Mouse (Mus musculus): ENCODE measurements around the gene Casp7.
A peak's percentile ranks its signal among the peaks of the same experiment; 100 is the strongest.
"Not testable (repeated sequence)": the region's sequence is repeated elsewhere in the genome, so short reads cannot be mapped to it uniquely, and the experiment has no call there.

Gene Casp7

DNA sequence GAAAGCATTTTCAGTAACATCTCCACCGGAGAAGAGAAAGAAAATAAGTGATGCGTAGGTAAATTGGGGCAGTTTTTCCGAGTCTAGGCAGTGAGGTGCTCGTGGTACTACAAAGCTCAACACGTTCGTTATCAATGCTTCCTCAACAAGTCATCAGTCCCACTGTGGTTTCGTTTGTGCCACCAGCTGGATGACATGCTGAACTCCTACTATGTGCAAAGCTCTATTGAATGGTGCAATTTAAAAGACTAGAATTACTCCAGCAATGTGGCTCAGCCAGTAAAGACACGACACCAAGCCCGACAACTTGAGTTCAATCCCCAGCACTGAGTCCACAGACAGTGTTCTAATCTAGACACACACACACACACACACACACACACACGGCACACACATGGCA, 10.8 kb upstream of the Casp7 start:
- DNase-seq, result no peak

DNA sequence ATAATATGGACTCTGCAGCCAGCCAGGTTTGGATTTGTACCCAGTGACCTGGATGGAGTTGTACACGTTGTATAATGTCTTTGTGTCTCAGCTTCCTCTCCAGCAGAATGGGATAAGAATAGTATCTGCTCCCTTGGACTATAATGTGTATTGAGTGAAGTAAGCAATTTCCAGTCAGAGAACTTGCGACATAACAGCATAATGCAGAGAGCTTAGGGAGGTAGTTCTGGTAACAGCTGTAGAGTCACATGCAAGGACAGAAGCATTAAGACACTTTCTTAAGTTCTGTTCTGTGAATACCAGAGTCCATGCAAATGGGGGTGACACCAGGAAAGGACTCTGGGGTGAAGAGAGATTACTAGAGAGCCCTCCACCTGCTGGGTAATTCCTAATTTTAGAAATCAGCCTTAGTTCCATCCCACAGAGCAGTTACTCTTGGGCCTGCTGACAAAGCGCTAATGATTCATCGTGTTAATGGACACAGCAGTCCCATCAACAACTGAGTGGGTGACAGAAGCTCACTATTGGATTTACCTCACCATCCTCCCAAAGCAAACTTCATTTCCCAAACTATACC, 9.1 kb upstream of the Casp7 start:
- DNase-seq, result no peak

DNA sequence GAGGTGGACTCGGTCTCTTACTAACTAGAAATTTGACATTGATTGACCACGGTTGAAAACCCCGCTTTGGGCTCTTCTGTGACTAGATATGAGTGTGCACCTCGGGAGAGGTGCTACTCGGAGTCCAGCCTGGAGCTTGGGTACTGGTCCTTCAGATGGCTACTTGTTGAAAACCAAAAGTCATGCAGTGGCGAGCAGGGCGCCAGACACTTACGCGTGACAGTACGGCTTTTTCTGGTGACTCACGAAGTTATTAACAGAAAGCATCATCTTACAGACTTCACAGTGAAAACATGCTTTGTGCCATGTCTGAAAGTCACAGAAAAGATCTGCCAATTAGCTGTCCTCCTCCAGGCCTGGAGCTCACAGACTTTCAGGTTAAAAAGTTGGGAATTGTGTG, 7.8 kb upstream of the Casp7 start:
- DNase-seq, result no peak

DNA sequence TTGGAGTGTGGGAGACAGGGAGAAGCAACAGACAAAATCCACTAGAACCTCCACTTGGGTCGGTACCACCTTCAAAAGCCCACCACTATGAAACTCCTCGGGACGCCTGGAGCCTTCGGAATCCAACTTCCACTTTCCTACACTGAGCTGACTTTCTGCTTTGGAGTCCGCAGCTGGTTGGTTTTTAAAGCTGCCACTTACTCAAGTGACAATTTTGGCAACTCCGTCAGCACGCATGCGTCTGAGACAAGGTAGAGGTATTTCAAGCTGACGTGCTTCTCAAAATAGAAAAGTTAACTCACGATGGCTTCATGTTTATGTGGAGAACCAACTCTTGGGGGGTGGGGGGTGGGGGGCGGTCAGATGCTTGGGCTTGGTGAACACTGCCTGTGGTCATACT, 7.0 kb upstream of the Casp7 start, which contains the start of gene Nrap:
TSS of gene Nrap (minus strand) at position 159 of the 400 bp plus-strand sequence.
- no peak for DNase-seq

DNA sequence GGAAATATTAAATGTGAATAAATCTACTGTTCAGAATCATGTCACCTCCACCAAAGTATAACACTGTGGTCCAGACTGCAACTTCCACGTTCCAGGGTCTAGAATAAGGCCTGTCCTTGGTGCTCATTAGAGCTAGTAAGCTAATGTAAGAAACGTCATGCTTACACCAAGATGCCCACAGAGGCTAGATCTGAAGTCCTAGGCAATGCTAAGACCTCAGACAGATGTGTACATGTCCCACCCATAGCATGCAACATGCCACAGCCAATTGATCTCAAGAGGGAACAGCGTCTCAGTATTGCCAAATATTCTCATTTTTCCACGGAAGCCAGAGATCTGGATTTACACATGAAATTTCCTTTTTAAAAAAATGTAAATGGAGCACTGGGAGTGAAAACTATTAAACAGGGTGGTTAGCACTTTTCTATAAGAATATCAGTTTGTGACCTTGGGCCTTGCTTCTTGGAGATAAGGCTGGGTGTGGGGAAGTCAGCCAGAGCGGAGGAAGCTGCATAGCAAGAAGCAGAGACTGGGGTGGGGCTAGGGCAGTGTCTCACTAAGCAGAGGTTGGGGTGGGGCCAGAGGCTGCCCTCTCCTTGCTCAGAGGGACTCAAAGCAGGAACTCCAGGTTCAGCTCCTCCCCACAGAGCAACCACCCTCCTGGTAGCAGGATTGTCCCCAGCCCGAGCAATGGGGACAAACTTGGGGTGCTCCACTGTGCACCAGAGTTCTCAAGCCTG, 5.5 kb upstream of the Casp7 start:
- DNase-seq, result peak; percentile 47

DNA sequence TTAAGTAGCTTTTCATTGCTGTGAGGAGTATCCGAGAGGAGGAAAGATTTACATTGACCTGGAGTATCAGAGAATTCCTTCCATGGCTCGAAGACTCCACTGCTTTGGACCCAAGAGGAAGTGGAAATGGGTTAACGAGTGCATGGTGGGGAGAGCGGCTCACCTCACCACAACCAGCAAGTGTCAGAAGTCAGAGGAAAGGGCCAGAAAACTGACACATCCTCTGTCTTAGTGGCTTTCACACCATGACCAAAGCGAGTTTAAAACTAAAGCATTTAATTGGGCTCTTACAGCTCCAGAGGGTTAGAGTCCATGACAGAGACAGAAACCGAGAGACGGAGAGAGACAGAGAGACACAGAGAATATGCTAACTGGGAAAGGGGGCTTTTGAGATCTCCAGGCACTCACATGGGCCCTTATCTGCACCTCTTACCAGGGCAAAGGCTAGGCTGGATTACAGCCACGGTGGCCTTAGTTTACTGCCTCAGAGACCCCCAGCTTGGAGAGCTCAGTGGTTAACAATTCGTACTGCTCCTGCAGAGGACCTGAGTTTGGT, 3.5 kb upstream of the Casp7 start:
- no peak for DNase-seq

DNA sequence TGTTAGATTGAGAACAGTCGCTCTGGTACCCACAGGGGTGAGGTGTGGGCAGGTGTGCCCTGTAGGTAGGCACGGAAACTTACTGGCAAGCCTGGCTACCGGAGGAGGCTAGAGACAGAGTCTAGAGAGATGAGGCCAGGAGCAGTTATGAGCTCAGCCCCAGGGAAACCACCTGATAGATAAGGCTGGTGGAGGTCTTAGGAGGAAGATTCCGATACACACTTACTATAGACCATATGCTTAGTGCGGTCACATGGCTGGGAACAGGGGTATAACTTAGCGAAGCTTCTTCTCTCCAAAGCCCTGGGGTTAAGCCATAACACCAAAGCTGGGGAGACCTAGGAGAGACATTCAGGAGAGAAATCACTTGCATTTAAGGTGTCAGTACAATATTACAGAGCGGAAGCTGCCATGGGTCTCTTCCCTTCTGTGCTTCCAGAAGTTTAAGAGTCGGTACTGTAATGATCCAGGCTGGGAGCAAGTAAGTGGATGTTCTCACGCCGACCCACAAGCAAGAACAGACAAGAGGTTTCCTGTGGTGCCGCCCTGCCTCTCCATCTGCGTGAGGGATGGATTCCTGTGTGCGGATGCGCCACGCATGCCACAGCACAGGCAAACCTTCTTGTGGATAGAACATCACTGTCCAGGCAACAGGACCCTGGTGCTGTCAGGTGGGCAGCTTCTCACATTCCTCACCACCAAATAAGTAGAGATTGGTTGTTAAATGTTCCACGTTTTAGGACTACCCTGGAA, 1.6 kb upstream of the Casp7 start:
- no peak for DNase-seq

DNA sequence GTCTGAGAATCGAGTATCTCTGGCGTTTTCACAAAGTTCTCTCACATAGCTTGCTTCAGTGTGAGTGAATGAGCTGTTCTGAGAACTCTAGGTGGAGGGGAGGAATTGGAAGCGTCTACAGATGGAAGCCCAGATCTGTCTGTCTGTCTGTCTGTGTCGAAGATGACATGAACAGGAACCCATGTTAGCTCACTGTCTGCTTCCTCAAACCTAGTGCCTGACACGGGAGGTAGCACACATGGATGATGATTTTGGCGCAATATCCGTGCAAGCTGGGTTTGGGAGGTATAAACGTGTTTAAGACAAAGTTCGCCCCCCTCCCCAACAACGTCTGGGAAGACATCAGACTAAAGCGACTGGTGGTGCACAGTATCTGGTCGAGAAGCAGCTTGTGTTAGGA, 702 bp upstream of the Casp7 start:
- DNase-seq, result peak; percentile 23

DNA sequence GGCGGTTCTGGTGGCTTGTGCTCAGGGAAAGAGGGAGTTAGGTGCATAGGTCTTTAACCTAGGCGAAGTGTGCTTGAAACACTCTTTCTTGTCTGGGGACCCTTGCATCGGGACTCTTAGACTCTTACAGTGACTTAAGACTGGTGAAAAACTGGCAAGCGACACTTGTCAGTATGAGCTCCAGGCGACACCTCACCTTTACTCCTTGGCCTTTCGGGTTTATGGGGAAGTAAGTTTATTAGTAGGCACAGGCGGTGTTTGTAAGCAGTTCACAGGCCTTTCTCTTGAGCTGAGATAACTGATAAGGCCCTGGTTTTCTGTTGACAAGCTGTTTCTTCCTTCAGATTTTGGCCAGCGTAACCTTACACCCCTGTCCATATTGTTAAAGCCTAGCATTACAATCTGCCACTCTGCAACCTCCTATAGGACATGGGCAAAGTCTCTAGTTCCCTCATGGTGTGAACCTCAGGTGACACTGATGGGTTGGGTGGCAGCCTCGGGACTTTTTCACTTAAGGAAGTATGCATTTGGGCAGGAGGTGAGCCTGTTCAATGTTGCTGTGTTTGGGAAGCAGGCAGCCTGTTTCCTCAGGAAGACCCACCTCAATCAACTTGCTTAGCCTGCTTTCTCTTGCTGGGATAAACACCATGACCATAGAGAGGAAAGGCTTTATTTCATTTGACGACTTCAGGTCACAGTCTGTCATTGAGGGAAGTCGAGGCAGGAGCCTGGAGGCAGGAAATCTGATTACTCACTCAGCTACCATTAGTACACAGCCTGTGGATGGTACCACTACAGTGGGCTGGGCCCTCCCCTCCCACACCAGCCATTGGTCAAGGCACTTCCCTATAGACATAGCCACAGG, 966 bp downstream of the Casp7 start:
- no peak for DNase-seq

DNA sequence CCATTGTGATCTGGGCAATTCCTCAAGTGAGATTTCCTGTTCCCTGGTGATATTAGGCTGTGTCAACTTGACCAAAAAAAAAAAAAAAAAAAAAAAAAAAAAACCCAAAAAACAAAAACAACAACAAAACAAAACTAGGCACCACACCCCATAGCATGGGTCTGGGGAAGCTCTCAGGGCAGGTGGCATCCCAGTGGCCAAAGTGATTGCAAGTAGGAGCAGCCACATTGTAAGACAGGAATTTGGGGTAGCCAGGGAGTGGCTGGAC, 1.5 kb downstream of the Casp7 start:
- no peak for DNase-seq

DNA sequence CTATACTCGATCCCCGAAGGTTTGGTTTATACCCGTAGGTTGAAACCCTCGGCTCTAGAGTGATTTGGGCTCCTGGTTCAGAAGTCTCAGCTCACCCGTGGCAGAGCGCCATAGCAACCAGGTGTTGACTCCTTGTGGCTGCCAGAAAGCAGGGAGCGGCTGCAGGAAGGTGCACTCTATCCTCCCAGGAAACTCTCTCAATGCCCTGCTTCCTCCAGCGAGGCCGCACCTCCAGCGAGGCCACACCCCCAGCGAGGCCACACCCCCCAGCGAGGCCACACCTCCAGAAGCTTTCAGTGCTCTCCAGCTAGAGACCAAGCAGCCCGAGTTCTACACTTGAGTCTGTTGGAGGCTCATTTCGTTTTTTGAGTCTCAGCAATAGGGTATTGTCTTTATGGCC, 3.3 kb downstream of the Casp7 start:
- peak; percentile 80 for DNase-seq

DNA sequence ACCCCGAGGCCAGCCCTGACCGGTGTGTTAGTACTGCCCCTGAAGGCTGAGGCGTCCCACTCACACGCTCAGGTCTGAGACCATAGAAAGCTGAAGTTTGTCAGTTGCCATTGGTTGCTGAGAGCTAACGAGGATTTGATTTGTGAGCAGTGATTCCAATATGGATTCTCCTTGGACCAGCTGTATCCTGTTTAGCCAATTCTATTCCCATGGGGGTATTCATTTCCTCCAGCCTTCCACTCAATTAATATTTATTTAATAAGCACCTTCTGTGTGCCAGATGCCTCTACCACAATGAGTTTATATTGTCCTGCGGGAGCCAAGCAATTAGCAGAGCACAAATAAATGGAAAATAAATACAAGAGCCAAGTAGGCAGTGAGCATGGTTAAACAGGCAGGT, 4.9 kb downstream of the Casp7 start:
- no peak for DNase-seq

DNA sequence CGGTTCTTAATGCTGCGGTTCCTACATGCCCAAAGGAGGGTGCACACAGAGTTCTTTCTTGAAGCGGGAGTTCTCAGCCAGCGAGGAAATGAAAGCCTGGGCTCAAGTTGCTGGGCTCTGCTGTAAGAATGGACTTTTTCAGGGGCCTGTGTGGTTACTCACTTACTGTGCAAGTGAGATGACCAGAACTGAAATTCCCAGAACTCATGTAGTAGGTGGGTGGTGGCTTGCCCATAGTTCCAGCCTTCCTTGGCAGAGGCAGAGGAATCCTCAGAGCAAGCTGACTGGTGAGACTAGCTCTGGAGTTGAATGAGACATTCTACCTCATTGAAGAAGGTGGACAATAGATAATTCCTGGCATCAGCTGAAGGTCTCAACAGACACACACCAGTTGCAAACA, 8.9 kb downstream of the Casp7 start:
- no peak for DNase-seq

DNA sequence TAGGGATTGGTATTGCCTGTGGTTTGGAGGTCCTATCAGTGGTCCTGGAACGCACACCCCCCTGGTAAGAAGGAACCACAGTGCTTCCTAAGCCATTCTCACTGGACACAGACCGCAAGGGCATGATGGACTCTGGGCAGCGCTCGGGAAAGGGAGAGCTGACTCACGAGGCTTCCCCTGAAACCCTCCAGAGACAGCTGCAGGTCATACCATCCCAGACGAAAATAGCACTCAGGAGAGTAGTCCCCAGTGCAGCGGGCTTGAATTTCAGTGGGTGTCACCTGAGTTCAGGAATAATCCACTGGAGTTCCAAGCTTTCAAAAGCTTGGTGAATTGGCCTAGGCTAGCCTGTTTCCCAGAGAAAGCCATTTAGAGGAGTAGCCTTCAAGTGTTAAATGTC, 9.7 kb downstream of the Casp7 start:
- no peak for DNase-seq

DNA sequence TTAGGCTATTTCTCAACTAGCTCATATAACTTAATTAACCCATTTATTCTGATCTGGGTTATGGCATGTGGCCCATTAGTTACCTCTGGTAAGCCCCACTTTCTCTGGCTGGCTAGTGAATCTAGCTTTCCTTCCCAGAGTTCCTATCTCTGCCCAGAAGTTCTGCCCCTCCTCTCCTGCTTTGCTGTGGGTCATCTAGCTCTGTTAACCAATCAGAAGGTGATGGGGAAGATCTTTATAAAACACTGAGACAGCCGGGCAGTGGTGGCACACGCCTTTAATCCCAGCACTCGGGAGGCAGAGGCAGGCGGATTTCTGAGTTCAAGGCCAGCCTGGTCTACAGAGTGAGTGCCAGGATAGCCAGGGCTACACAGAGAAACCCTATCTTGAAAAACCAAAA, 13.0 kb downstream of the Casp7 start:
- not testable (repeated sequence) for DNase-seq

DNA sequence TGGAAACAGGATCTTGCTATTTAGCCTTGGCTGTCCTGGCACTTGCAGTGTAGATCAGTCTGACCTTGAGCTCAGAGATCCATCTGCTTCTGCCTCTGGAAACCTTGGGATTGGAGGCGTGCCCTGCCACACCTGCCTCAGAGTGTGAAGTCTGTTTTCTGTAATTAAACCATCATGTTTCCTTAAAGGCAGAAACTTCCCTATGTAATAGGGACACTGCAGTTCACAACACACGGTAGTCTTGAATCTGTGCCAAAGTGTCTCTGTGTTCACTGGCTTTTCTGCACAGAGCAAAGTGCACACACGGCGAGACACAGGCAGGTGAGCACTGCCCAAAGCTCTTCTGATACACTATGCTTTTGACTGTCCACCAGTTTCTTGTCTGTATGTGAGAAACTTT, 21.5 kb downstream of the Casp7 start:
- DNase-seq, result no peak

DNA sequence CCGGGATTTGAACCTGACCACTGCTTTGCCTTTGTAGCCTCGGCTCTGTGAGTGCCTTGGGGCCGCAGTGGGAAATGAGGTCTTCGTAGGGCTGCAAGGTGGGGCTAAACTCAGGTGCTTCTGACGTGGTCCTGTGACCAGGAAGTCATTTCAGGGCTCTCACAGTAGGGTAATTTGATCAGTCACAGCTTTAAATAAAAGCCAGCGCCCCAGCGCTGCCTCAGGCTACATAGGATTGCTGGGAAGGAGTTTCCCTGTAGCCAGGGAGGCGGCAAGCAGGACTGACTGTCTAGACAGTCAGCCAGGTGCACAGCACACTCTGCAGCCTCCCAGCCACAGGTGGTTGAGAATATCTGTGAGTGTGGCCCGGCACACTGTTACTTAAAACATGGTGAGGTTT, 22.5 kb downstream of the Casp7 start:
- DNase-seq, result no peak

DNA sequence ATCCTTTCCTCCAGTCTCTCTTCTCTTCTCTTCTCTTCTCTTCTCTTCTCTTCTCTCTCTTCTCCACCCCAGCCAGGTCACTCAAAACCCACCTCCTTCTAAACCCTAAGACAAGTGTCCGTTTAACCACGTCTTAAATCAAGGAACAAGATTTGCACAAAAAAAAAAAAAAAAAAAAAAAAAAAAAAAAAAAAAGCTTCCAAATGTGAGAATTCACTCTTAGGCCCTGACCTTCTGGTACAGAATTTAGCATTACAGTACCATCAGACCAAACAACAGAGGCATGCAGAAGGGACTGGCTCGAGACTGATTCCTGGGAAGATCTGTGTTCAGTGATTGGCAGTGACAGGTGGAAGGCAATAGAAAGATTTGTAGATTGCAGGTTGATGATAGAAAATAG, 23.4 kb downstream of the Casp7 start:
- DNase-seq, result no peak

DNA sequence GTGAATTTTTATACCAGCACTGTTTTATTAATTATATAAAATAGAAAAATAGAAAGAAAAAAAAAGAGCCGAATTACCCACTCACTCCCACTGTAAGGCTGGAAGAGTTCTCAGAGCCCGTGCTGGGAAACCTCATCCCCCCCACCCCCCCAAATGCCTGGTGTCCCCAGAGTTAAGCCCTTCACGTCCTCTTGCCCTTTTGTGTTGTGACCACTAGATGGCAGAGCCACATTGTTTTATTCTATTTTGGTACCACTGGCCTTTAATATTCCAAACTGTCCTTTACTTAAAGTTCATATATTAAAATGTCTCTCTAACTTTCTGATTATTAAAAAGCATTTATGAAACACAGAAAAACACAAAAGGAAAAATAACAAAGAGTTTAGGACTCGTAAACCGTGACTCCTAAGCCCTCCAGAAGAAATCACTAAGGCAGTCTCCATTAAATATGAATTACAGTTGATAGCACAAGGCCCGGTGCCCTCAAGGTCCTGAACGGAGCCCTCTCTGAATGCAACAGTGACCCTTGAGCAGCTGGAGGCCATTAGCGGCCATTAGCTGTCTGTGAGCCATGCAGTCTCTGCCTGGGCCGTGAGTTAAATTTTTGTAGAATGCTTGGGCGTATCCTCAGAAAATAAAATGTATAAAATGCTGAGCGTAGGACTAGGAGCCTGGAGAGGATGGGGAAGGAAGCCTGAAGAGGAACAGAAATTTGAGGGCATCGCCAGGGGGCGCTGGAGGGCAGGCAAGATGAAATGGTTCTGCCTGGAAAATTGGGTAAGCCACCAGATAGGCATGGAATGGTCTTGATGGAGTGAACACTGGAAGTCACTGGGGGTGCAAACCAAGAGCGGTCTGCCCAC, 25.8 kb downstream of the Casp7 start:
- DNase-seq, result peak; percentile 65

DNA sequence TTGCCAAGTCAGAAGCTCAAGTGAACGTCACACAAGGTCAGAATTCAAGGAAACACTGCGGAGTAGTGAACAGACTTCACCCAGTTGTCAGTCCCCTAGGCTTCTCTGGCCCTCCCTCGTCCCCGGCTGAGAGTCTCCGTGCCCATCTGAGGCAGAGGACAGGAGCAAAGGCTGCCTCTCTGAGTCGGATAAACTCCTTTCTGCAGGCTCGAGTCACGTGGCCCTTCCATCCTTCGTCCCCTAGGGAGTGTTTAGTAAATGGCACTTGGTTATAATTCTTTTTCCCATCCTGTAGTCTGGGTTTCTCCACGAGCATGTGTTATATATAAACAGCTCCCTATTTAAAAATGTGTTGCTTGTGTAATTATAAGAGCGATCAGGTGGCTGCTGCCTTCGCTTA, 26.4 kb downstream of the Casp7 start:
- DNase-seq, result no peak

DNA sequence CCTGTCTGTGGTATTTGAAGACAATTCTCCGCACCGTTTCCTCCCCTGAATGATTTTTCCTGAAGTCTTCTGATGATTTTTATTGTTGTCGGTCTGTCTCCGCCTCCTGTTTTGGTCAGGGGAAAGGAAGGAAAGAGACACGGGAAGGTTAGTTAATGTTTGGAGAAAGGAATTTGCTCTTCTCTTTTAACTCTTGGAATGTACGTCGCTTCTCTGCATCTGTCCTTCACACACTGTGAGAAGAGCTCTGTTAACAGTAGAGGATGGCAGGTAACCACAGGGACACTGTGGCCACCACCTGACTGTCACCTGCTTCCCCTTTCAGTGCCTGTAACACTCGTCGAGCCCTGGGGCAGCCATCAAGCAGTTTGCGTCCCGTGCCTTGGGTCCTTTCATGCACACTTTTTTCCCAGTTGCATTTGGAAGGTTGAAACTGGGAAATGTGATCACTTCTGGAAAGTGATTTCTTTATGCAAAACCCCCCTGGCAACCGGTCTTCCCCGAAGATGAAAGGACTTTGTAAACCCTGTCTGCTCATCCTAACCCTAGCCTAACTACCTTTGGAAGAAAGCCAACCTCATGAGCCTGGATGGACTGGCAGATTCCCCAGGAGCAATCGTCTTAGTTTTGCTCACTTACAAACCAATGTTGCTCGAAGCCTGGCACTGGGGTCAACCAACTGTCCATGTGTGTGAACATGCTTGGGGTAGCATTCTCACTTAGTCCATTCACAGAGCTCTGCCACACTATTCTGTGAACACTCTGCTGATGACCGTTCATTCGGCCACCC, 27.9 kb downstream of the Casp7 start:
- DNase-seq, result no peak

All from thymus, postnatal 25 days (tissue).